Mouse (Mus musculus): ENCODE results near the gene Tomm20l.
"Not testable (repeated sequence)": the region's sequence is repeated elsewhere in the genome, so short reads cannot be mapped to it uniquely, and the experiment has no call there.

GRCm38 (mm10) chr12:71104275-71104674 lies 7.0 kb upstream of the Tomm20l start:
- TF ChIP-seq POLR2A (IDR thresholded peaks at IDR 0.05; ENCODE audit: low read depth, low read length); CTCF (conservative IDR thresholded peaks at IDR 0.05; ENCODE audit: insufficient read depth, insufficient read length, low read depth, low read length): not testable (repeated sequence)
